Mouse (Mus musculus) MEL (cell line): ENCODE results near the gene Gm49027.

Experiments used
- BHLHE40 ChIP-seq: IDR thresholded peaks from 2 replicates; pipeline ENCODE4 v1.6.1; 2012; ENCODE audit warnings: low read depth, mild to moderate bottlenecking, inconsistent platforms, low read length, improper control_type of control experiment, borderline replicate concordance
- CTCF ChIP-seq, 3 experiments: IDR thresholded peaks in 2 of 3; conservative IDR thresholded peaks in 1 of 3; 2 replicates each; pipeline ENCODE4 v1.5.1; 2011 to 2012; ENCODE audit warnings: low read length in 3 of 3, low read depth in 2 of 3, mild to moderate bottlenecking in 2 of 3, improper control_type of control experiment in 1 of 3, inconsistent platforms in 1 of 3, mixed read lengths in 1 of 3, moderate library complexity in 1 of 3; ENCODE audit not compliant: control insufficient read depth in 1 of 3, insufficient read depth in 1 of 3, poor library complexity in 1 of 3, severe bottlenecking in 1 of 3
- ELF1 ChIP-seq: IDR thresholded peaks from 2 replicates; pipeline ENCODE4 v1.6.1; 2014; ENCODE audit warnings: low read depth, mild to moderate bottlenecking, inconsistent platforms, low read length, improper control_type of control experiment, moderate library complexity
- EP300 ChIP-seq, 2 experiments: IDR thresholded peaks; 2 replicates each; pipeline ENCODE4 v1.6.1; 2011; ENCODE audit warnings: improper control_type of control experiment in 2 of 2, low read length in 2 of 2, low read depth in 1 of 2, mild to moderate bottlenecking in 1 of 2
- MXI1 ChIP-seq: IDR thresholded peaks from 2 replicates; pipeline ENCODE4 v1.6.1; 2011; ENCODE audit warnings: mild to moderate bottlenecking, low read depth, low read length, improper control_type of control experiment
- POLR2A ChIP-seq, 2 experiments: IDR thresholded peaks; 2 replicates each; pipeline ENCODE4 v1.6.1; 2011 to 2012; ENCODE audit warnings: low read length in 2 of 2, mild to moderate bottlenecking in 2 of 2, control low read depth in 1 of 2, improper control_type of control experiment in 1 of 2, low read depth in 1 of 2, moderate library complexity in 1 of 2; ENCODE audit not compliant: control insufficient read depth in 1 of 2, insufficient read depth in 1 of 2, poor library complexity in 1 of 2
- POLR2AphosphoS2 ChIP-seq: IDR thresholded peaks from 2 replicates; pipeline ENCODE4 v1.6.1; 2011; ENCODE audit warnings: low read length, improper control_type of control experiment
- TBP ChIP-seq: IDR thresholded peaks from 2 replicates; pipeline ENCODE4 v1.8.0; 2011; ENCODE audit warnings: low read depth, low read length, improper control_type of control experiment
- USF2 ChIP-seq, 2 experiments: IDR thresholded peaks; 2 replicates each; pipeline ENCODE4 v1.6.1; 2011 to 2012; ENCODE audit warnings: improper control_type of control experiment in 2 of 2, low read length in 2 of 2, borderline replicate concordance in 1 of 2, inconsistent platforms in 1 of 2, low read depth in 1 of 2, mild to moderate bottlenecking in 1 of 2; ENCODE audit not compliant: insufficient read depth in 1 of 2
- ZC3H11A ChIP-seq: IDR thresholded peaks from 2 replicates; pipeline ENCODE4 v1.6.1; 2012; ENCODE audit warnings: low read depth, mild to moderate bottlenecking, inconsistent platforms, low read length, improper control_type of control experiment

- TF ChIP-seq EP300 (IDR thresholded peaks at IDR 0.05; ENCODE audit: low read depth in 1 of 2, low read length in 2 of 2) (no peak), CTCF (IDR thresholded peaks at IDR 0.05 in 2 of 3, conservative IDR thresholded peaks at IDR 0.05 in 1 of 3; ENCODE audit: control insufficient read depth in 1 of 3, insufficient read depth in 1 of 3, low read depth in 2 of 3, low read length in 3 of 3, poor library complexity in 1 of 3, severe bottlenecking in 1 of 3) (no peak), ZC3H11A (no peak), POLR2AphosphoS2 (no peak), MXI1 (no peak), TBP (no peak), USF2 (IDR thresholded peaks at IDR 0.05; ENCODE audit: borderline replicate concordance in 1 of 2, insufficient read depth in 1 of 2, low read depth in 1 of 2, low read length in 2 of 2) (no peak), ELF1 (no peak), BHLHE40 (no peak), POLR2A (IDR thresholded peaks at IDR 0.05; ENCODE audit: control insufficient read depth in 1 of 2, insufficient read depth in 1 of 2, low read depth in 1 of 2, low read length in 2 of 2, poor library complexity in 1 of 2) (no peak)
Observed at GRCm38 (mm10) chr5:123489935-123490334, 35.4 kb downstream of the Gm49027 start.
